Mouse (Mus musculus) heart, embryonic 14.5 days (tissue): ENCODE data around the gene Bzw1. TPM values are rescaled to one million over a fixed set of nuclear protein-coding genes. Genes with fewer than 3 reads are reported as not detected.

Experiments
- ATAC-seq: fragments of 200-750 bp; cut with Nextera tagmentation; 2 replicates; pipeline ENCODE4 v1.8.0; 2017; ENCODE audit warnings: low read depth, moderate TSS enrichment; ENCODE audit not compliant: insufficient number of reproducible peaks, insufficient read depth, low FRiP score
- H3K27ac ChIP-seq, 2 experiments: fragments of 200-500 bp in 1 of 2; fragments of 300-500 bp in 1 of 2; sonication (generic) in 1 of 2; replicated peaks in 1 of 2; 2 replicates each; pipeline ENCODE4 v1.5.1; 2012 to 2014; ENCODE audit warnings: low read depth in 2 of 2, low read length in 2 of 2, control low read depth in 1 of 2, mild to moderate bottlenecking in 1 of 2, mixed read lengths in 1 of 2; ENCODE audit not compliant: control insufficient read depth in 1 of 2, insufficient read depth in 1 of 2
- H3K27me3 ChIP-seq: fragments of 300-500 bp; sonication (generic); 2 replicates; pipeline ENCODE4 v1.6.1; 2014; ENCODE audit warnings: mild to moderate bottlenecking, low read length, control low read depth; ENCODE audit not compliant: control insufficient read depth, insufficient read depth
- H3K36me3 ChIP-seq: fragments of 300-500 bp; sonication (generic); 2 replicates; pipeline ENCODE4 v1.6.1; 2014; ENCODE audit warnings: mild to moderate bottlenecking, control low read depth, low read length, mixed read lengths; ENCODE audit not compliant: control insufficient read depth, insufficient read depth
- H3K4me1 ChIP-seq, 2 experiments: fragments of 200-500 bp in 1 of 2; fragments of 300-500 bp in 1 of 2; sonication (generic) in 1 of 2; 2 replicates each; pipeline ENCODE4 v1.6.1; 2012 to 2014; ENCODE audit warnings: low read length in 2 of 2, control low read depth in 1 of 2, mixed read lengths in 1 of 2; ENCODE audit not compliant: control insufficient read depth in 2 of 2, insufficient read depth in 2 of 2
- H3K4me2 ChIP-seq: fragments of 300-500 bp; sonication (generic); 2 replicates; pipeline ENCODE4 v1.6.1; 2014; ENCODE audit warnings: mild to moderate bottlenecking, low read length
- H3K4me3 ChIP-seq, 2 experiments: fragments of 200-500 bp in 1 of 2; fragments of 300-500 bp in 1 of 2; sonication (generic) in 1 of 2; 2 replicates each; pipeline ENCODE4 v1.5.1; 2012 to 2014; ENCODE audit warnings: low read length in 2 of 2, mild to moderate bottlenecking in 2 of 2, control low read depth in 1 of 2, low read depth in 1 of 2, moderate library complexity in 1 of 2; ENCODE audit not compliant: control insufficient read depth in 1 of 2, insufficient read depth in 1 of 2
- H3K9ac ChIP-seq: fragments of 300-500 bp; sonication (generic); 2 replicates; pipeline ENCODE4 v1.6.1; 2014; ENCODE audit warnings: mild to moderate bottlenecking, low read length
- H3K9me3 ChIP-seq: fragments of 300-500 bp; sonication (generic); 2 replicates; pipeline ENCODE4 v1.6.1; 2016; ENCODE audit warnings: low read length, control low read depth; ENCODE audit not compliant: control insufficient read depth
- WGBS: fragments of 180-500 bp; shearing (Covaris S2); extraction: QIAGEN DNeasy Blood & Tissue Kit; methylation state at CpG from one replicate; pipeline ENCODE4 v1.1.7; 2014; 5-methylcytosine and 5-hydroxymethylcytosine counted together
- polyA plus RNA-seq: library from polyadenylated mRNA; unstranded; fragments of >200 nt; fragmentation: Nextera tagmentation; extraction: Ambion mirVana; gene quantifications from 2 replicates; pipeline ENCODE4 v1.2.1, GENCODE M21; 2014

Gene Bzw1
- polyA plus RNA-seq, 1 experiment from 2014 or later = 214 TPM

DNA sequence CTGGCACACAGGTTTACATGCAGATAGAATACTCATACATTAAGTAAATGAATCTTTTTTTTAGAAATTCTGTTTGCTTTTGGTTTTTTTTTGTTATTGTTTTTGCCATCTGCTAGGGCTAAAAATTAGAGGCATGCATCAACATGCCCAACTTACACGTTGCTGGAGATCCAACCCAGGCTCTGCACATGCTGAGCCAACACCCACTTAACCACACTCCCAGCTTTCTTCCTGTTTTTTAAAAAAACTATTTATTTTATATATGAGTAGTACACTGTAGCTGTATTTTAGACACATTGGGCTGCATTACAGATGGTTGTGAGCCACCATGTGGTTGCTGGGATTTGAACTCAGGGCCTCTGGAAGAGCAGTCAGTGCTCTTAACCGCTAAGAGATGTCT, 23.4 kb downstream of the Bzw1 start:
- no peak overlapping the region for H3K27ac ChIP-seq
- H3K4me3 ChIP-seq = no peak overlapping the region
- no peaks in the 10 kb centered on the region for H3K27me3 ChIP-seq
- WGBS = 85% methylated on average over 2 of the region's 2 CpGs
- no peak for ATAC-seq
- H3K4me2 ChIP-seq = no peak overlapping the region
- H3K9me3 ChIP-seq = no peaks in the 10 kb centered on the region
- peaks cover 94% of the 10 kb centered on the region for H3K36me3 ChIP-seq
- peaks cover 0 to 2% of the 10 kb centered on the region in 2 experiments; a peak in 2 of 4 replicates for H3K4me1 ChIP-seq
- H3K9ac ChIP-seq = no peak overlapping the region

DNA sequence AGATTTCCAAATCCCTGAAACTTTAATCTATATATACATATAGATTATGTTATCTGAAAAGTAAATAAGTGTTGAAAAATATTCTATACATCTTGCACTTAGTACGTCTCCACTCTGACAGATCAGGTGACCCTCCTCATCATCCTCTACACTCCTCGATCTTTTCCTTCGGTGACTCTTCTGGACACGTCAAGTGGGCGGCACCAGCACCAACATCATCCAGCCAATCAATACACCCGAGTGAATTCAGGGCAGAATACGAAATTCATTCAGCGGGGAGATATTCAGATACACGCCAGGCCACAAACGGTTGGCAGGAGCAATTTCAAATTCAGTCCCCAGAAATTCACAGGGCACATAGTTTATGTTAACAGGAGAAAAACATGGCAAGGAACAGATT, 27.3 kb downstream of the Bzw1 start:
- ATAC-seq = no peak
- no peak overlapping the region for H3K4me2 ChIP-seq
- H3K9me3 ChIP-seq = no peaks in the 10 kb centered on the region
- H3K9ac ChIP-seq = no peak overlapping the region
- H3K4me3 ChIP-seq = no peak overlapping the region
- peaks cover 63% of the 10 kb centered on the region for H3K36me3 ChIP-seq
- H3K27me3 ChIP-seq = no peaks in the 10 kb centered on the region
- whole genome bisulfite sequencing = 81% methylated on average over 10 of the region's 10 CpGs
- no peak overlapping the region for H3K27ac ChIP-seq
- peaks cover 2 to 17% of the 10 kb centered on the region in 2 experiments for H3K4me1 ChIP-seq

DNA sequence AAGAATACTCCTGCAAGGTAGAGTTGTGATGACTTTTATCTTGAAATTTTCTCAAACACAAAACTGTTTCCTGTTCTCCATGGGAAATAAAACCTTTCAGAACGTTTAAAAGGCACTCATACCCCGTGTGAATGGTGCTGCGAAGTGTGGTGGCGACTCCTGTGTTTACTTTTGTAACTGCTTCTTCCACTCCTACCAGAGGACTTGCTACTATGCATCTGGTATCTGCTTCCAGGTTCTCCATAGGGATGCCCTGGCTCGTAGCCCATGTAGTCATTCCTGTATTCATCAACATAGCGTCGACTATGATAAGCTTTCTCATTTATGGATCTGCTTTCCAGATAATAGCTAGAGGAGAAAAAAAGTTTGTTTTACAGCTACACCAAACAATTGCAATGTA, 28.3 kb downstream of the Bzw1 start:
- H3K9ac ChIP-seq = no peak overlapping the region
- H3K4me3 ChIP-seq = 0 out of 4 replicates have a peak overlapping the region, but pooled peaks of 1 of the 2 experiments have one; percentile 100
- ATAC-seq = no peak
- peaks cover 2 to 17% of the 10 kb centered on the region in 2 experiments for H3K4me1 ChIP-seq
- no peak overlapping the region for H3K27ac ChIP-seq
- WGBS = 42% methylated on average over 7 of the region's 7 CpGs
- no peaks in the 10 kb centered on the region for H3K9me3 ChIP-seq
- H3K27me3 ChIP-seq = no peaks in the 10 kb centered on the region
- H3K4me2 ChIP-seq = peak overlapping the region; percentile 87
- peaks cover 54% of the 10 kb centered on the region for H3K36me3 ChIP-seq

DNA sequence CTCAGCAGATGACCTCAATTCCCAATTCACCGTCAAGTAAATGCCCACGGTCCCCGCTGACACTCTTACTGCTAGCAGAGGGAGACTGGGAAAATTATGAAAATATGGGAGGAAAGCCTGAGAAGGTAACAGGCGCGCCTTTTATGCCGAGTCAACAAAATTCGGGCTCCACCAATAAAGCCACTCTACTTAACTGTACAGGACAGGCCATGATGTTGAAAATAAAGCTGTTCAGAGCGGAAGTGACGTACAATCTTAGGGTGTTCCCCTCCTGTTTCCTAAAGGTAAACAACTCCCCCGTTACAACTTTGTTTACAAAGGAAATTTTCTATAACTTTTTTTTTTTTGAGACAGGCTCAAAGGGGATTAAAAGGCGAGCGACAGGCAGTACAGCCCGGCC, 30.2 kb downstream of the Bzw1 start:
- ATAC-seq = peak; percentile 54
- 7% methylated on average over 13 of the region's 13 CpGs for WGBS
- H3K36me3 ChIP-seq = peaks cover 36% of the 10 kb centered on the region

DNA sequence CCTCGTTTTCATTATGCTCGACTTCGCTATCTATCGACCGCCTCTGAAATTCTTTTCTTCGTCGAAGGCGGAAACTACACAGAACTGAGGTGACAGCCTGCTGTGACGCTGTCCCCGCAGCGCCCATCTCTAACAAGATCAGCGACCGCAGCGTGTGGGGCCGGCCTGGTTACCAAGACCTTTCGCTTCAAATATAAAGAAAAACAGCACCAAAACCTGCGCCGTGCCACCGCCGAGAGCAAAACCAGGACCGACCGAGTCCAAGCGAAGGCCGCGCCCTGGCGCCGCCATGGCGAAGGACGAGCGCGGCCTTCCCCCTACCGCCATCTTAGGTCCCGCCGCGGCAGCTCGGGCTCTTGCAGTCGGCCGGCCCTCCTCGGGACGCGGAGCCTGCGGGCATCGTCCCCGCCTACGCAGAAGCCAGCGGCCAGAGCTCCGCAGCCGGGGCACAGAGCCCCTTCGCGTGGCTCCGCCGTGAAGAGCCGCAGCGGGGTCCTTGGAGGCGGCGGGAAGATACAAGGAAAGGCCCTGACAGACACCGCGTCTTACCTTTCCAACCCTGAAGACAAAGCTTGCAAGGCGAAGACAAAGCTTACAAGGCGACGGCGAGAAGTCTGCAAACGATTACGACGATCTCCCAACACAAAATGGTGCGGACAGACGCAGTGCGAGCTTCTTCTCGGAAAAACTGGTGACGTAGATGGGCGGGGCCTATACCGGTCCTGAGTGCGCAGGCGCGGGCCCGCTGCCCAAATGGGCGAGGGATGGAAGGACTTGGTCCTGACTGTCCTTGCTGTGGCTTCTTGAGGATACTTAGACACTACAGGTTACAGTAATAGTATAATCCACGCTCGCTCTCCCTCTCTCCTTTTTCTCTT, 30.9 kb downstream of the Bzw1 start, which contains the start of gene Clk1:
TSS of gene Clk1 (minus strand) at position 696 of the 878 bp plus-strand sequence.
- Histone ChIP-seq H3K4me3 (peak within 1 kb of the TSS; percentile 62 to 100), H3K9me3 (no peaks in the 10 kb centered on the region), H3K9ac (peak within 1 kb of the TSS; percentile 100), H3K27me3 (no peaks in the 10 kb centered on the region), H3K4me1 (peaks cover 2 to 17% of the 10 kb centered on the region in 2 experiments), H3K4me2 (peak within 1 kb of the TSS; percentile 87), H3K27ac (peak within 1 kb of the TSS; percentile 93 to 100), H3K36me3 (peaks cover 28% of the 10 kb centered on the region)
- under 1% methylated on average over 79 of the region's 79 CpGs for WGBS
- ATAC-seq = peak; percentile 95

More for the DNA sequence above, 30.2 kb downstream of the Bzw1 start:
- peak overlapping the region; percentile 87 for H3K4me2 ChIP-seq
- peak overlapping the region; percentile 93 to 100 for H3K27ac ChIP-seq
- H3K27me3 ChIP-seq = no peaks in the 10 kb centered on the region
- peak overlapping the region; percentile 100 for H3K9ac ChIP-seq
- no peaks in the 10 kb centered on the region for H3K9me3 ChIP-seq
- peaks cover 2 to 17% of the 10 kb centered on the region in 2 experiments for H3K4me1 ChIP-seq
- peak overlapping the region; percentile 62 to 100 for H3K4me3 ChIP-seq

DNA sequence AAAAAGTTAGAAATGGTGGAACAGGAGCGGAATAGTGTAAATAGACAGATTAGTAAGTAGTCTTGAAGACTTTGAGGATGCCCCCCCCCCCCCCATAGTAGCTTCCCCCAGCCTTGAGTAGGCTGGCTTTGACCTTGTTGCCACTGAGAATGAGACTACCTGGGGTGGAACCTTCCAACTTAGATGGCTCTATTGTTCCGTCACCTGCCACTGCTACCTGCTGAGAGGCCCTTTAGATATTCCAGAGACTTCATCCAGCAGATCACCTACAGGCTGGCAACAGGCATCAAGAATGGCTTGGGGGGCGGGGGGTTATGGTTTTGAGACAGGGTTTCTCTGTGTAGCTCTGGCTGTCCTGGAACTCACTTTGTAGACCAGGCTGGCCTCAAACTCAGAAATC, 31.9 kb downstream of the Bzw1 start:
- Histone ChIP-seq H3K4me3 (no peak overlapping the region), H3K9me3 (no peaks in the 10 kb centered on the region), H3K4me1 (peaks cover 2 to 17% of the 10 kb centered on the region in 2 experiments), H3K4me2 (no peak overlapping the region), H3K36me3 (peaks cover 19% of the 10 kb centered on the region), H3K27me3 (no peaks in the 10 kb centered on the region), H3K9ac (no peak overlapping the region), H3K27ac (no peak overlapping the region)
- WGBS = 86% methylated on average over 3 of the region's 3 CpGs
- ATAC-seq = no peak

DNA sequence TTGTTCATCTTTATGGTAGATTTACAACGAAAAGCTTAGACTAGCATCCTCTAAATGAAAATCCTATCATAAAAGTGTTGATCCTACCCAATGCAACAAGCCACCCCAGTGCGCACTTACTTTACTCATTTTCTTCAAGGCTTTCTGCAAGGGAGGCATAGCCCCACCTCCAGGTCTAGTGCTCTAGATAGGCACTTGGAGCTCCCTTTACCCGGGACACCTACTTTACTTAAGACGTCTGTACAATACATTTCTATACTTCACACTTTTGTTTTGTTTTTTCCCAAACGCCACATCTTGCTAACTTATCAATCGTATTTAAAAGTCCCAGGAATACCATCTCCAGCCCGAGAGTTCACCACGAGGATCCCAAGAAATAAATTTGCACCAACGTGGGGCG, 52.0 kb downstream of the Bzw1 start:
- H3K9ac ChIP-seq = peak overlapping the region; percentile 87
- 12% methylated on average over 10 of the region's 10 CpGs for WGBS
- H3K27ac ChIP-seq = peak overlapping the region; percentile 89 to 91
- ATAC-seq = no peak
- no peaks in the 10 kb centered on the region for H3K27me3 ChIP-seq
- peaks cover 0 to 21% of the 10 kb centered on the region in 2 experiments; a peak in 3 of 4 replicates for H3K4me1 ChIP-seq
- H3K9me3 ChIP-seq = no peaks in the 10 kb centered on the region
- H3K4me2 ChIP-seq = peak overlapping the region; percentile 78
- peak overlapping the region; percentile 68 to 73 for H3K4me3 ChIP-seq
- peaks cover 39% of the 10 kb centered on the region for H3K36me3 ChIP-seq
